Mouse (Mus musculus): ENCODE data around the gene Usp46.

Gene Usp46

DNA sequence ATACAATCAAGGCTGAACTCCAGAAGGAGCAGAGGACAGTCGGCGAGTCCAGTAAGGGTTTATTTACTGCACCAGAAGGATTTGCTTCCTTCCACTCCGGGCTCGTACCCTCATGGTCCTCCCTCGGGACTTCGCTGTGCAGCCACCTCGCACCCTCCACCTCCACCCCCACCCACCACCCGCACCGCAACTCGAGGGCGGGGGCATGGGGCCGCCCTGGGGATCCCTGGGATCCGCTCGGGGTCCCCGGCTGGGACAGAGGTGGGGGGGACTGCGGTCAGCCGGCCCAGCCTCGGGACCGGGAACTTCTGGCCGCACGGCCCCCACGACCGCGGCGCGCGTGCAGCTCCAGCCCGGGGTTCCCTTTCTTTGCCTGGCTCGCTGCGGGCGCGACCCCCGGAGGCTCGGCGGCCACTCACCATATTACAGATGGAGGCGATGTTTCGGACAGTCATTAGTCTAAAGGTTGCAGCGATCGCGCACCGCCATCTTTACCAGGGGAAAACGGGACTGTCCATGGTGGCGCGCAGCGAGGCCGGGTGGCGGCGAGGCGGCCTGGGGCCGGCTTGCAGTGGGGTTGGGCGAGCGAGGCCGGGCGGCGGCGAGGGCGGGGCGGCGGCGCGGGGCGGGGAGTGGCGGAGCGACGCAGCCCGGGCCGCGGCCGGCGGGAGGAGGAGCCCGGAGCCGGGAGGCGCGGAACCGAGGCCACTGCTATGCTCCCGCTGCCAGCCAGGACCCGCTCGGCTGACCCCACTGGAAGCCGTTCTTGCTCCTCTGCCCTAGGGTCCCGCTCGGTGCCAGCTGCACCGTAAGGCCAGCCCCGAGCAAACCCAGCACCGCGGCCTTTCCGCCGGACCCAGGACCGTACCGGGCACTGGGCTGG is at the start of gene Usp46:
TSS of gene Usp46 (minus strand) at position 601 of the 883 bp plus-strand sequence.
- in situ Hi-C loops (cut with MboI, MseI): no loop called here

- in situ Hi-C loops (cut with MboI, MseI): loop anchor here in 1 of 2 experiments (25.0 kb wide), 1 partner anchor 927 kb away; no protein-coding TSS in a partner anchor
Measured at GRCm38 (mm10) chr5:74113961-74114689, 45.9 kb upstream of the Usp46 start.

GRCm38 (mm10) chr5:74105445-74105844 is 37.2 kb upstream of the Usp46 start:
- in situ Hi-C loops (cut with MboI, MseI): loop anchor here in 1 of 2 experiments (25.0 kb wide), 1 partner anchor 918 kb away; no protein-coding TSS in a partner anchor

DNA sequence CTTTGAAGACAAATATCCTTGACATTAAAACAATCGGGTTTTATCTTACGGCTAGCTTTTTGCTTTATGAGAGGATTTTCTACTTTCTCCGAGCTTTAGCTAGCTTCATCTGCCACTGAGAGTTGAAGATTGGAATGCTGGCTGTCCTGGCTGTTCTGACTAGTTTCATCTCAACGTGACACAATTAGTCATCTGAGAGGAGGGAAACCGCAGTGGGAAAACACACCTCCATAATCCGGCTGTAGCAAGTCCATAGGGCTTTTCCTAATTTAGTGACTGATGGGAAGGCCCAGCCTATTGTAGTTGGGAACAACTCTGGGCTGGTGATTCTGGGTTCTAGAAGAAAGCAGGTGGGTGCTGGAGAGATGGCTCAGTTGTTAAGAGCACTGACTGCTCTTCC is 33.5 kb upstream of the Usp46 start:
- in situ Hi-C loops (cut with MboI, MseI): loop anchor here in 1 of 2 experiments (25.0 kb wide), 1 partner anchor 914 kb away; no protein-coding TSS in a partner anchor

- in situ Hi-C loops (cut with MboI, MseI): loop anchor here in 1 of 2 experiments (10.0 kb wide), 1 partner anchor 1374 kb away; no protein-coding TSS in a partner anchor
Measured at GRCm38 (mm10) chr5:74099046-74099445, 30.8 kb upstream of the Usp46 start.

DNA sequence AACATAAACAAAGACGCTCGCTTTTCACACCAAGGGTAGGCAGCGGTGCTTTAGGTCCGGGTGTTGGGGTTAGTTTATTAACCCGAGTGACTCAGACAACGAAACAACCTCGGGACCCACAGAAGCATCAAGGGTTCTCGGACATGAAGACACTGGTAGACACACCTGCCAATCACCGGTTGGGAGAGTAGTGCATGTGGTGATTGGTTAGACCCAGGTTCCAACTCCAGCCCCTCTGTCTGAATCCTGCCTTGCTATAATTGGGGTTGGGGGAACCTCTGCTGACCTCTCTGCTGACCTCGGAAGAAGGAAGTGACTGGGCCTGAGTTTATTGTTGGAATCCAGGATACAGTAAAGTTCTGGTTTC is 29.6 kb upstream of the Usp46 start:
- in situ Hi-C loops (cut with MboI, MseI): loop anchor here in 1 of 2 experiments (10.0 kb wide), 1 partner anchor 1373 kb away; no protein-coding TSS in a partner anchor

GRCm38 (mm10) chr5:74097116-74097853 is 29.1 kb upstream of the Usp46 start:
- in situ Hi-C loops (cut with MboI, MseI): loop anchor here in 1 of 2 experiments (10.0 kb wide), 1 partner anchor 1372 kb away; no protein-coding TSS in a partner anchor

GRCm38 (mm10) chr5:74096060-74096459 is 27.8 kb upstream of the Usp46 start:
- in situ Hi-C loops (cut with MboI, MseI): loop anchor here in 1 of 2 experiments (10.0 kb wide), 1 partner anchor 1371 kb away; no protein-coding TSS in a partner anchor

DNA sequence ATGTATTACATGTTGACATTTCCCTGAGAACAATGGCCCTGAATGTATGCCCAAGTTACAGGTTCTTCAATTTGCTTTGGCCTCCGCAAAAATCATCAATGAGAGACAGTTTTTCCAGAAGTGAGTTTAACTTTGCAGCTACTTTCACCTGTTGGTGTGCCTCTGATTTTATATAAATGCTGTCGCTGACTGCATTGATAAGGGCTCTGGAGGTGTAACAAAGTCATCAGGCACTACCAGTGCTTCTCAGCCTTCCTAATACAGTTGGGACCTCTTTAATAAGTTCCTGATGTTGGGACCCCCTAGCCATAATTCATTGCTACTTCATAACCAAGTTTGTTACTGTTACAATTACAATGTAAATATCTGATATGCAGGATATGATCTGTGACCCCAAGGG is 27.4 kb upstream of the Usp46 start:
- in situ Hi-C loops (cut with MboI, MseI): loop anchor here in 1 of 2 experiments (10.0 kb wide), 1 partner anchor 1371 kb away; no protein-coding TSS in a partner anchor

DNA sequence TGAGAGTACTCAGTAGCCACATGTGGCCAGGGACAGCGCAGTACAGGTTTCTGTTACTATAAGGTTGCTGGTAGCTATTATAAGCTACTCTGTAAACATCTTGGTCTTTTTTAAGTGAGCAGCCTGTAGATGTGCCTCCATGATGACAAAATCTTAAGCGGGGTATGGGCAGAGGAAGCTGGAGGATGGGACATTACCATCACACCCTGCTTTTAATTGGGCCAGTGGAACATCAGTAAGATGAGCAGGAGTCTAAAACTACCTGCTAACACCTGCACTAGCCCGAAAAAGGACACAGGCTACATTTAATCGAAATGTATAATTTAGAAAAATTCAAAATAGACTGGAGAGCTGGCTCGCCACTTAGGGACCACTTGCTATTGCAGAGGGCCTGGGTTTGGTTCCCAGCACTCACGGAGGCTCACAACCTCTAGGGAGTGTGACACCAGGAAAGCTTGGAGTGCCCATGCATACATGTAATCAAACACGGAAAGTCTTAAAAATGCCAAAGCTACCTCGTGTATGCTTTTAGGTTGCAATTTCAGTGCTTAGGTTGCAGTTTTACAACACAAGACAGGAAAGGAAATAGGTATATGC is 26.7 kb upstream of the Usp46 start:
- in situ Hi-C loops (cut with MboI, MseI): loop anchor here in 1 of 2 experiments (10.0 kb wide), 1 partner anchor 1370 kb away; no protein-coding TSS in a partner anchor

GRCm38 (mm10) chr5:74093556-74094428 is 25.6 kb upstream of the Usp46 start:
- in situ Hi-C loops (cut with MboI, MseI): loop anchor here in 1 of 2 experiments (10.0 kb wide), 1 partner anchor 1369 kb away; no protein-coding TSS in a partner anchor

GRCm38 (mm10) chr5:74092833-74093555 is 24.8 kb upstream of the Usp46 start:
- in situ Hi-C loops (cut with MboI, MseI): loop anchor here in 1 of 2 experiments (10.0 kb wide), 1 partner anchor 1368 kb away; no protein-coding TSS in a partner anchor

- in situ Hi-C loops (cut with MboI, MseI): loop anchor here in 1 of 2 experiments (10.0 kb wide), 1 partner anchor 1368 kb away; no protein-coding TSS in a partner anchor
Measured at GRCm38 (mm10) chr5:74092481-74092832, 24.2 kb upstream of the Usp46 start.

- in situ Hi-C loops (cut with MboI, MseI): loop anchor here in 1 of 2 experiments (10.0 kb wide), 1 partner anchor 1365 kb away; no protein-coding TSS in a partner anchor
Measured at GRCm38 (mm10) chr5:74089643-74090042, 21.4 kb upstream of the Usp46 start.

- in situ Hi-C loops (cut with MboI, MseI): no loop called here
Measured at GRCm38 (mm10) chr5:74081756-74082155, 13.5 kb upstream of the Usp46 start.

GRCm38 (mm10) chr5:74078861-74079615 is 10.8 kb upstream of the Usp46 start:
- in situ Hi-C loops (cut with MboI, MseI): no loop called here

DNA sequence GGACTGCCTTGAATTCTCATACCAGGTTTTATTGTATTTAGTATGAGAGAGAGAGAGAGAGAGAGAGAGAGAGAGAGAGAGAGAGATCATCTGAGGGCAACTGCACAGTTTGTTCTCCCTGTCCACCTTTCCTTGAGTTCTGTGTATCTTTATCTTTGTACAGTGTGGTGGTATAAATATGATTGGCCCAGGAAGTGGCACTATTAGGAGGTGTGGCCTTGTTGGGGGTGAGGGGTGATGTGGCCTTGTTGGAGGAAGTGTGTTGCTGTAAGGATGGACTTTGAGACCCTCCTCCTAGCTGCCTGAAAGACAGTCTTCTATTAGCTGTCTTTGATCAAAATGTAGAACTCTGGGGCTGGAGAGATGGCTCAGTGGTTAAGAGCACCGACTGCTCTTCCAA is 10.2 kb upstream of the Usp46 start:
- in situ Hi-C loops (cut with MboI, MseI): no loop called here

GRCm38 (mm10) chr5:74077959-74078358 is 9.7 kb upstream of the Usp46 start:
- in situ Hi-C loops (cut with MboI, MseI): no loop called here

All from T-helper 17 cell (primary cell).